Mouse (Mus musculus): Measurements from ENCODE around the gene Dab1. TPM values are rescaled to one million over a fixed set of nuclear protein-coding genes. Genes with fewer than 3 reads are reported as not detected.

The Dab1 gene
- polyA plus RNA-seq, 1 experiment from 2014 or later = 106 TPM

GRCm38 (mm10) chr4:104463781-104464170 is 844.6 kb downstream of the Dab1 start:
- Histone ChIP-seq H3K9me3 (replicated peaks; ENCODE audit: control insufficient read depth, low read length) (no peaks in the 10 kb centered on the region), H3K4me2 (ENCODE audit: low read length) (no peak overlapping the region), H3K27me3 (replicated peaks; ENCODE audit: control insufficient read depth, insufficient read depth, low read length) (no peaks in the 10 kb centered on the region), H3K36me3 (ENCODE audit: control insufficient read depth, insufficient read depth, low read length) (no peaks in the 10 kb centered on the region), H3K9ac (ENCODE audit: low read length) (no peak overlapping the region), H3K4me3 (ENCODE audit: low read depth, low read length) (no peak overlapping the region), H3K27ac (ENCODE audit: low read depth, low read length) (no peak overlapping the region), H3K4me1 (ENCODE audit: control insufficient read depth, insufficient read depth, low read length) (peaks cover 11% of the 10 kb centered on the region)
- DNase-seq (ENCODE audit: low spot score) (no peak), ATAC-seq (no peak)
- 53% methylated on average over 7 of the region's 7 CpGs for WGBS

GRCm38 (mm10) chr4:104465594-104465993 is 846.4 kb downstream of the Dab1 start:
- H3K9me3 ChIP-seq (replicated peaks; ENCODE audit: control insufficient read depth, low read length) = no peaks in the 10 kb centered on the region
- WGBS = 88% methylated on average over 1 of the region's 1 CpGs
- no peak for ATAC-seq

GRCm38 (mm10) chr4:104468666-104469065 is 849.5 kb downstream of the Dab1 start:
- 80% methylated on average over 3 of the region's 3 CpGs for WGBS

More at GRCm38 (mm10) chr4:104465594-104465993, 846.4 kb downstream of the Dab1 start:
- Histone ChIP-seq H3K4me1 (ENCODE audit: control insufficient read depth, insufficient read depth, low read length) (peaks cover 10% of the 10 kb centered on the region), H3K27ac (ENCODE audit: low read depth, low read length) (no peak overlapping the region), H3K36me3 (ENCODE audit: control insufficient read depth, insufficient read depth, low read length) (no peaks in the 10 kb centered on the region), H3K4me2 (ENCODE audit: low read length) (no peak overlapping the region), H3K27me3 (replicated peaks; ENCODE audit: control insufficient read depth, insufficient read depth, low read length) (no peaks in the 10 kb centered on the region), H3K9ac (ENCODE audit: low read length) (no peak overlapping the region), H3K4me3 (ENCODE audit: low read depth, low read length) (no peak overlapping the region)
- DNase-seq (ENCODE audit: low spot score) = no peak

GRCm38 (mm10) chr4:104472915-104473314 is 853.8 kb downstream of the Dab1 start:
- Histone ChIP-seq H3K4me2 (ENCODE audit: low read length) (no peak overlapping the region), H3K4me1 (ENCODE audit: control insufficient read depth, insufficient read depth, low read length) (no peaks in the 10 kb centered on the region), H3K4me3 (ENCODE audit: low read depth, low read length) (no peak overlapping the region), H3K36me3 (ENCODE audit: control insufficient read depth, insufficient read depth, low read length) (no peaks in the 10 kb centered on the region), H3K9me3 (replicated peaks; ENCODE audit: control insufficient read depth, low read length) (no peaks in the 10 kb centered on the region), H3K27me3 (replicated peaks; ENCODE audit: control insufficient read depth, insufficient read depth, low read length) (no peaks in the 10 kb centered on the region), H3K27ac (ENCODE audit: low read depth, low read length) (no peak overlapping the region), H3K9ac (ENCODE audit: low read length) (no peak overlapping the region)
- 54% methylated on average over 4 of the region's 4 CpGs for WGBS
- DNase-seq (ENCODE audit: low spot score) (no peak), ATAC-seq (no peak)

More at GRCm38 (mm10) chr4:104468666-104469065, 849.5 kb downstream of the Dab1 start:
- Histone ChIP-seq H3K9ac (ENCODE audit: low read length) (no peak overlapping the region), H3K4me2 (ENCODE audit: low read length) (no peak overlapping the region), H3K27ac (ENCODE audit: low read depth, low read length) (no peak overlapping the region), H3K9me3 (replicated peaks; ENCODE audit: control insufficient read depth, low read length) (no peaks in the 10 kb centered on the region), H3K36me3 (ENCODE audit: control insufficient read depth, insufficient read depth, low read length) (no peaks in the 10 kb centered on the region), H3K27me3 (replicated peaks; ENCODE audit: control insufficient read depth, insufficient read depth, low read length) (no peaks in the 10 kb centered on the region), H3K4me1 (ENCODE audit: control insufficient read depth, insufficient read depth, low read length) (peaks cover 10% of the 10 kb centered on the region), H3K4me3 (ENCODE audit: low read depth, low read length) (no peak overlapping the region)
- ATAC-seq = no peak
- no peak for DNase-seq (ENCODE audit: low spot score)

- Histone ChIP-seq H3K27ac (ENCODE audit: low read depth, low read length) (no peak overlapping the region), H3K4me2 (ENCODE audit: low read length) (no peak overlapping the region), H3K4me3 (ENCODE audit: low read depth, low read length) (no peak overlapping the region), H3K27me3 (replicated peaks; ENCODE audit: control insufficient read depth, insufficient read depth, low read length) (no peaks in the 10 kb centered on the region), H3K9me3 (replicated peaks; ENCODE audit: control insufficient read depth, low read length) (no peaks in the 10 kb centered on the region), H3K4me1 (ENCODE audit: control insufficient read depth, insufficient read depth, low read length) (no peaks in the 10 kb centered on the region), H3K36me3 (ENCODE audit: control insufficient read depth, insufficient read depth, low read length) (no peaks in the 10 kb centered on the region), H3K9ac (ENCODE audit: low read length) (no peak overlapping the region)
- no peak for ATAC-seq
- 91% methylated on average over 7 of the region's 7 CpGs for WGBS
- no peak for DNase-seq (ENCODE audit: low spot score)
Observed at GRCm38 (mm10) chr4:104476841-104477240, 857.7 kb downstream of the Dab1 start.

- DNase-seq (ENCODE audit: low spot score) (no peak), ATAC-seq (no peak)
- Histone ChIP-seq H3K27me3 (replicated peaks; ENCODE audit: control insufficient read depth, insufficient read depth, low read length) (no peaks in the 10 kb centered on the region), H3K9ac (ENCODE audit: low read length) (no peak overlapping the region), H3K4me3 (ENCODE audit: low read depth, low read length) (no peak overlapping the region), H3K27ac (ENCODE audit: low read depth, low read length) (no peak overlapping the region), H3K4me2 (ENCODE audit: low read length) (no peak overlapping the region), H3K36me3 (ENCODE audit: control insufficient read depth, insufficient read depth, low read length) (no peaks in the 10 kb centered on the region), H3K4me1 (ENCODE audit: control insufficient read depth, insufficient read depth, low read length) (no peaks in the 10 kb centered on the region), H3K9me3 (replicated peaks; ENCODE audit: control insufficient read depth, low read length) (no peaks in the 10 kb centered on the region)
- 93% methylated on average over 1 of the region's 1 CpGs for WGBS
Observed at GRCm38 (mm10) chr4:104483948-104484347, 864.8 kb downstream of the Dab1 start.

GRCm38 (mm10) chr4:104497221-104497620 is 878.1 kb downstream of the Dab1 start:
- Histone ChIP-seq H3K4me2 (ENCODE audit: low read length) (no peak overlapping the region), H3K9me3 (replicated peaks; ENCODE audit: control insufficient read depth, low read length) (no peaks in the 10 kb centered on the region), H3K4me1 (ENCODE audit: control insufficient read depth, insufficient read depth, low read length) (peaks cover 17% of the 10 kb centered on the region; the same call in 1 of the 2 replicates), H3K27ac (ENCODE audit: low read depth, low read length) (no peak overlapping the region), H3K27me3 (replicated peaks; ENCODE audit: control insufficient read depth, insufficient read depth, low read length) (no peaks in the 10 kb centered on the region), H3K9ac (ENCODE audit: low read length) (no peak overlapping the region), H3K36me3 (ENCODE audit: control insufficient read depth, insufficient read depth, low read length) (no peaks in the 10 kb centered on the region), H3K4me3 (ENCODE audit: low read depth, low read length) (no peak overlapping the region)
- WGBS = 20% methylated on average over 1 of the region's 1 CpGs
- DNase-seq (ENCODE audit: low spot score) (peak; percentile 43), ATAC-seq (0 out of 2 replicates have a peak, but pooled peaks have one; percentile 42)

- no peaks in the 10 kb centered on the region for H3K9me3 ChIP-seq (replicated peaks; ENCODE audit: control insufficient read depth, low read length)
- no peak overlapping the region for H3K4me2 ChIP-seq (ENCODE audit: low read length)
- no peak for ATAC-seq
- H3K36me3 ChIP-seq (ENCODE audit: control insufficient read depth, insufficient read depth, low read length) = no peaks in the 10 kb centered on the region
- no peak overlapping the region for H3K27ac ChIP-seq (ENCODE audit: low read depth, low read length)
- H3K4me3 ChIP-seq (ENCODE audit: low read depth, low read length) = no peak overlapping the region
- H3K4me1 ChIP-seq (ENCODE audit: control insufficient read depth, insufficient read depth, low read length) = peaks cover 23% of the 10 kb centered on the region
- 75% methylated on average over 2 of the region's 2 CpGs for WGBS
- H3K27me3 ChIP-seq (replicated peaks; ENCODE audit: control insufficient read depth, insufficient read depth, low read length) = no peaks in the 10 kb centered on the region
- no peak overlapping the region for H3K9ac ChIP-seq (ENCODE audit: low read length)
- no peak for DNase-seq (ENCODE audit: low spot score)
Observed at GRCm38 (mm10) chr4:104500112-104500511, 881.0 kb downstream of the Dab1 start.

GRCm38 (mm10) chr4:104500646-104501045 is 881.5 kb downstream of the Dab1 start:
- Histone ChIP-seq H3K4me1 (ENCODE audit: control insufficient read depth, insufficient read depth, low read length) (peaks cover 21% of the 10 kb centered on the region), H3K4me2 (ENCODE audit: low read length) (no peak overlapping the region), H3K4me3 (ENCODE audit: low read depth, low read length) (no peak overlapping the region), H3K36me3 (ENCODE audit: control insufficient read depth, insufficient read depth, low read length) (no peaks in the 10 kb centered on the region), H3K27me3 (replicated peaks; ENCODE audit: control insufficient read depth, insufficient read depth, low read length) (no peaks in the 10 kb centered on the region), H3K9me3 (replicated peaks; ENCODE audit: control insufficient read depth, low read length) (no peaks in the 10 kb centered on the region), H3K9ac (ENCODE audit: low read length) (no peak overlapping the region), H3K27ac (ENCODE audit: low read depth, low read length) (no peak overlapping the region)
- WGBS = 90% methylated on average over 4 of the region's 4 CpGs
- DNase-seq (ENCODE audit: low spot score) (no peak), ATAC-seq (no peak)
